8 mouse cellular contexts compared by ENCODE assay signal in genomic region chr8:105965905-105966341, GRCm38 (mm10). TPM values are rescaled to one million over a fixed set of nuclear protein-coding genes. Genes with fewer than 3 reads are reported as not detected.
A peak's percentile ranks its signal among the peaks of the same experiment; 100 is the strongest.
DNase-seq lines count a peak whose midpoint lies in the region; ATAC-seq and TF ChIP-seq lines count a peak whose summit lies in the region.

Slc12a4 (minus strand) TSS chr8:105966097.

- TF ChIP-seq CTCF in C2C12 (IDR thresholded peaks at IDR 0.05; ENCODE audit: control insufficient read depth, insufficient read depth, insufficient read length): no peak
- TF ChIP-seq CTCF in lung, postnatal 0 days (IDR thresholded peaks at IDR 0.05): no peak

- H3ac ChIP-seq in C2C12 (ENCODE audit: control insufficient read depth, insufficient read length, low read depth): peak within 1 kb of the TSS; percentile 95

- peaks cover 49% of the 10 kb centered on the region for H3K79me2 ChIP-seq in C2C12 (ENCODE audit: control insufficient read depth, insufficient read depth)

- peak within 1 kb of the TSS; percentile 76 for H3K4me3 ChIP-seq in C2C12 (ENCODE audit: insufficient read depth, poor library complexity, severe bottlenecking)
- H3K4me3 ChIP-seq in lung, postnatal 0 days (ENCODE audit: low read depth, low read length): peak within 1 kb of the TSS; percentile 86

- WGBS in lung, postnatal 0 days: under 1% methylated on average over 31 of the region's 47 CpGs

- H3K9me3 ChIP-seq in lung, postnatal 0 days (ENCODE audit: low read length): no peaks in the 10 kb centered on the region

- H3K79me3 ChIP-seq in C2C12 (ENCODE audit: low read depth): peaks cover 40% of the 10 kb centered on the region

- H3K36me3 ChIP-seq in C2C12 (ENCODE audit: control insufficient read depth, insufficient read depth): no peaks in the 10 kb centered on the region
- H3K36me3 ChIP-seq in lung, postnatal 0 days (ENCODE audit: insufficient read depth, low read length): no peaks in the 10 kb centered on the region

- no peak for TF ChIP-seq EP300 in lung, postnatal 0 days (IDR thresholded peaks at IDR 0.05)

- peak; percentile 48 for ATAC-seq in erythroid progenitor cell, adult 5-6 weeks (replicated peaks; ENCODE audit: low FRiP score, poor library complexity, severe bottlenecking)
- peak; percentile 95 for ATAC-seq in lung, postnatal 0 days

- peak within 1 kb of the TSS; percentile 87 for H3K4me2 ChIP-seq in lung, postnatal 0 days (replicated peaks; ENCODE audit: low read depth, low read length)

- peaks cover 5% of the 10 kb centered on the region; the same call in 1 of the 2 replicates for H3K4me1 ChIP-seq in lung, postnatal 0 days (ENCODE audit: insufficient read depth, low read depth, low read length)

- H3K9ac ChIP-seq in lung, postnatal 0 days (replicated peaks; ENCODE audit: low read depth): peak within 1 kb of the TSS; percentile 78

- peak; percentile 76 to 81 for DNase-seq in adrenal gland, adult 18-20 months (ENCODE audit: low spot score in 2 of 2)
- peak; percentile 90 for DNase-seq in heart, postnatal 10 days
- DNase-seq in kidney, postnatal 4 days: peak; percentile 88 to 93
- peak; percentile 90 for DNase-seq in lung, postnatal 0 days (ENCODE audit: low spot score)
- peak; percentile 54 for DNase-seq in ovary, postnatal 10 days (ENCODE audit: low spot score)
- peak; percentile 91 for DNase-seq in thymus, postnatal 4 days

- intact Hi-C loops in heart, postnatal 10 days (cut with DNase I): loop anchor here (2.0 kb wide), 1 partner anchor 29 kb away; no protein-coding TSS in a partner anchor

- peak within 1 kb of the TSS; percentile 92 for H3K27ac ChIP-seq in lung, postnatal 0 days (ENCODE audit: low read length)

- no peaks in the 10 kb centered on the region for H3K27me3 ChIP-seq in C2C12 (ENCODE audit: control insufficient read depth, insufficient read depth, insufficient read length)
- H3K27me3 ChIP-seq in lung, postnatal 0 days (replicated peaks; ENCODE audit: insufficient read depth, low read length): no peaks in the 10 kb centered on the region

TF ChIP-seq in C2C12, 6 proteins besides CTCF, POLR2A, EP300 and RAD21:
- TF ChIP-seq FOSL1 (IDR thresholded peaks at IDR 0.05; ENCODE audit: insufficient read depth, low read length, poor library complexity, severe bottlenecking) (no peak), CEBPB (IDR thresholded peaks at IDR 0.05; ENCODE audit: low read depth) (no peak), MYOG (IDR thresholded peaks at IDR 0.05; ENCODE audit: control insufficient read depth, extremely low read depth, insufficient read length) (no peak), MYOD1 (IDR thresholded peaks at IDR 0.05; ENCODE audit: control insufficient read depth, insufficient read length, low read depth) (no peak), MAX (IDR thresholded peaks at IDR 0.05) (no peak), USF1 (IDR thresholded peaks at IDR 0.05; ENCODE audit: low read depth) (no peak)

RNA-seq across cellular contexts. Expression of gene Slc12a4, which starts in this region (rescaled TPM):
- 79.1 TPM for polyA plus RNA-seq in C2C12 (2012; fragmentation: generic; extraction: Trizol)
- total RNA-seq in adrenal gland, adult 18-20 months (2021): 10 to 100 TPM; 45.4 to 56.9 TPM
- 2.5 and 3.4 TPM in 2 replicates for total RNA-seq in erythroid progenitor cell, adult 5-6 weeks (2015; ENCODE audit: low replicate concordance)
- total RNA-seq in erythroid progenitor cell, adult 5-6 weeks (2017; ENCODE audit: low replicate concordance): 4.0 and 13.7 TPM in 2 replicates
- total RNA-seq in heart, postnatal 10 days (2021): 10 to 100 TPM; 59.1 to 70.0 TPM
- 29.2 and 33.9 TPM in 2 replicates for polyA plus RNA-seq in lung, postnatal 0 days (2015; fragmentation: Nextera tagmentation; extraction: Ambion mirVana)

Comparison
In these comparisons a context has a peak if more than half of its experiments do, and no peak if none do; other contexts are left out.
1. Peak in every context shown above with its lines: DNase-seq, ATAC-seq, H3K4me3 ChIP-seq and H3K27ac ChIP-seq.